Mouse (Mus musculus) C2C12 (cell line): ENCODE data around the gene Ptpro.

Source experiments
- CTCF ChIP-seq: IDR thresholded peaks from one replicate; pipeline ENCODE4 v1.5.1; 2011; ENCODE audit not compliant: control insufficient read depth, insufficient read depth, insufficient read length
- MAX ChIP-seq: IDR thresholded peaks from one replicate; pipeline ENCODE4 v1.6.1; 2011; ENCODE audit warnings: mild to moderate bottlenecking, control low read depth
- USF1 ChIP-seq: IDR thresholded peaks from one replicate; pipeline ENCODE4 v1.6.1; 2011; ENCODE audit warnings: low read depth, mild to moderate bottlenecking, control low read depth, moderate library complexity

DNA sequence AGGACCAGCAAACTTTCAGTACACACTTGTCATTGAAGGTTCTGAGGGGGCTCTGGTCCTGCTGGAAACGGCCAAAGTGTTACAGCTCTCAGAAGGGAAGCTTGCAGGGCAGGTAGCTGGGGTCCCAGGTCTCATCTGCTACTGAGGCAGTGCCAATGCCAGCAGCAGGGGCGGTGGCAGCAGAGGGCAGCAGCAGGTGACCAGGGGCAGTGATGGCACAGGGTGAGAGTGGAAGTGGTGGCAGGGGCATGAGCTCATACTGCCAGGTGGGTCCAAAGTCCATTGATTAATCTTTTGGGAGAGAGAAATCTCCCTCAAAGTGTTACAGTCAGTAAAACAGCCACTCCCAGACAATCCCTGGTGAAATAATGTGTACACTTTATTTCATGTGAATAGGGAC, 214.1 kb downstream of the Ptpro start:
- TF ChIP-seq CTCF (no peak), MAX (no peak), USF1 (no peak)
